Mouse (Mus musculus) thymus, postnatal 36 days (tissue): Measurements from ENCODE around the gene Cmtm8.

Experiments
- DNase-seq, 2 experiments: peaks; one replicate each; pipeline ENCODE4 v3.0.0; 2022; ENCODE audit warnings: mixed read lengths in 2 of 2

Cmtm8 gene

DNA sequence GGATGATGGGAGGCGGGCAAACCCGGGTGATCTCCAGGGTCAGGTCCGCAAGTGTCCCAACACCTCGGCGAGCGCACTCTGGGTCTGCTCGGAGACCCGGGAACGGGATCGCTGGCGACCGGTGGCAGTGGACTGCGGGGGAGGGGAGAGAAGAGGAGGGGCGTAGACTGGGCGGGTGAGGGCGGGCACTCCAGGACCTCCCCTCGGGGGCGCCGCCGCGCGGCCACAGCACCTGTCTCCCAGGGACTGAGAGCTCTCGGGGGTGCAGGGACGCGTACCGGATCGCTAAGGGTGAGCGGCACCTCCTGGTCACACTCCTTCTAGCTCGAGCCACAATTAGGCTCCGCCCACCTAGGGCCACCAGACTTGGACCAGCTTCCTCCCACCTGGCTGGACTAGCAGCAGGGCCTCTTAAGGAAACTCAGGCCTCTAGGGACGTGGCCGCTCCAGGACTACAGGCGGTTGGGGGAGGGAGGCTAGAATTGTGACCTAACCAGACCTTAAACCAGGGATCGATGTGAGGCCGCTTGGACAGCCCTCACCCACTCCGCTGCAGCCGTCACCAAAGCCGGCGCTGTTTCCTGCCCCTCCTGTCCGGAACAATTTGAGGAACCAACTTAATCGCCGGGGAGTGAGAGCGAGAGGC lies at the start of gene Cmtm8:
Gene Cmtm8, minus strand, starts transcription at position 140 of the 646 bp plus-strand sequence.
- DNase-seq, result peak; percentile 55 to 67

DNA sequence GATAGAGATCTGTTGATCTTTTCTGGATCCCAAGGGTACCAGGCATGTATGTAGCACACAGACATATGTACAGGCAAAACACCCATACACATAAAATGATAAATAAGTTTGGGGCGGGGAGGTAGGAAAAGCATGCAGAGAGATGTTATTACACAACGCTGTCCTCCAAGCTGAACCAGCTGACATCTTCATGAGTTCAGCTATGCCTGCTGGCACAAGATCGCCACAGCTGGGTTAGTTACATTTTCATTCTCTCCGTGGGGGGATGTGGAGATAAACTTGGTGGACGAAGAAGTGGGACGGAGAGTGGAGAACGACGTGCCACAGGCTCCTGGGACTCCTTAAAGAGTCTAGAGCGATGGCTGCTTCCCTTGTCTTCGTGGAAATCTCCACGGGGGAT lies 49.0 kb upstream of the Cmtm8 start:
- no peak for DNase-seq

DNA sequence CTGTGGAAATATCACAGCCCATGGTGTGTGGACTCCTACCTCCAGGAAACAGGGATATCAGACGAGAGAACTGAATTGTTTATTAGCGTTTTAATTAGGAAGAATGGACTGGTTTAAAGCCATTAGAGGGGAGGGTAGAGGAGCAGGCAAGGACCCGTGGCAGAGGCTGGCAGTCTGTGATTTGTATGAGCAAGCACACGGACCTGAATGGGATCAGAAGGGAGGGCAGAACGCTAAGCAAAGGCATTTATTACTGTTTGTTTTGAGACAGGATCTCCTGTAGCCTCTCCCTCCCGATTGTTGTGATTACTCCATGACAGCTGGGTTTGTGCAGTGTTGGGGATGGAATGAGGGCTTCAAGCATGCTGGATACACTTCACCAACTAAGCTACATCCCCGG lies 46.4 kb upstream of the Cmtm8 start:
- no peak for DNase-seq

DNA sequence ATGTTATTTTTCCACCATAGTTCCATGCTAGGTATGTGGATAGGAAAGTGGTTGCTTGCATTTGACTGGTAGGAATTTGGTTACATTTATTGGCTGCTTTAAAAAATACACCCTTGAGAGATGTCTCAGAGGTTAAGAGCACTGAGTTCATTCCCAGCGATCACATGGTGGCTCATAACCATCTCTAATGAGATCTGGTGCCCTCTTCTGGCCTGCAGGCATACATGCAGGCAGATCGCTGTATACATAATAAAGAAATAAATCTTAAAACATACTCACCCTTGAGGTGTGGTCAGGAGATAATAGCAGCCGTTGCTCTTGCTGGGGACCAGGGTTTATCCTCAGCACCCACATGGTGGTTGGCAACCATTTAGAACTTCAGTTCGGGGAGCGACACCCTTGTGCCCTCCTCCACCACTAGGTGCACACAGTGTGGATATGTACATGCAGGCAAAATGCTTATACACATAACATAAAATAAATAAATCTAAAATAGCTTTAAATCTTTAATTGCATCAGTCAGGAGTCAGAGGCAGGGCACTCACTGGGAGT lies 45.0 kb upstream of the Cmtm8 start:
- no peak for DNase-seq

DNA sequence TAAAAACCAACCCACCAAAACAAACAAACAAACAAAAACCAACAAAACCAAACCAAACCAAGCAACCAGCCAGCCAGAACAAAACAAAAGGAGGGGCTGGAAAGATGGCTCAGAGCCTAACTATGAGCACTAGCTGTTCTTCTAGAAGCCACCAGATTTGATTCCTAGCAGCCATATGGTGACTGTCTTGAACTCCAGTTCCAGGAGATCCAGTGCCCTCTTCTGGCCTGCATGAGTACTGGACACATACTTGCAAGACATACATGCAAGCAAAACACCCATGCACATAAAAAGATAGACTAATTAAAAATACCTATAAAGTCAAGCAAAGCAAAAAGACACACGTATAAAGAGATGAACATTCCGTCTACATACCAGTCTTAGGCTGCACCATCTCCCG lies 43.7 kb upstream of the Cmtm8 start:
- peak; percentile 12 to 23 for DNase-seq

DNA sequence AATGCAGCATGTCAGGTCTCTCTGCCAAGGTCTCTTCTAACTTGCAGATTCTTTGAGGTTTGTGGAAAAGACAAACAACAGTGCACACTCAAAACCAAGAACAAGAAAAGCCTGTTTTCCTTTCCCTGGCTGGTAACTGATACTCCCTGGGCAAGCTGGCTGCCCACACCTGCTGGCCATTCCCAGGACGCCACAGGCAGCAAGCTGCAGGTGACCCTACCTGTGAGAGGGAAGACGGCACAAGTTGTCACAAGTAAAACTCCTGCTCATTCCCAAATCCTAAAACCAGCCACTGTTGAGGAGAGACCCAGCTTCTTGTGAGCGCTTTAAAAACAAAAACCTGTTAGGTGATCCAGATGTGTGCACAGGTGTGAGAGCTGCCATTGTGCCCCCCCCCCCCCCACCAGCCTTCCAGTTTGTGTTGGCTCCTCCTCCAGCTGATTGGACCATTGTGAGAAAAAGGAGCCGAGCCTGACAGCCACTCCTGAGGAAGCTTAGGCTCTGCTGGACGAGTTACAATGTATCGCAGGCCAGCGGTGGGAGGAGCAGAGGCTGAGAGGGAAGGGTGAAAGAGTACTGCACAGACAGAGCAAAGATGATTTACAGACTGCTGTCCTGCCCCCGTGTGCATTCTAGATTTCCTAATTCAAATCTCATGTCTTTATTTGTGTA lies 42.2 kb upstream of the Cmtm8 start:
- no peak for DNase-seq

DNA sequence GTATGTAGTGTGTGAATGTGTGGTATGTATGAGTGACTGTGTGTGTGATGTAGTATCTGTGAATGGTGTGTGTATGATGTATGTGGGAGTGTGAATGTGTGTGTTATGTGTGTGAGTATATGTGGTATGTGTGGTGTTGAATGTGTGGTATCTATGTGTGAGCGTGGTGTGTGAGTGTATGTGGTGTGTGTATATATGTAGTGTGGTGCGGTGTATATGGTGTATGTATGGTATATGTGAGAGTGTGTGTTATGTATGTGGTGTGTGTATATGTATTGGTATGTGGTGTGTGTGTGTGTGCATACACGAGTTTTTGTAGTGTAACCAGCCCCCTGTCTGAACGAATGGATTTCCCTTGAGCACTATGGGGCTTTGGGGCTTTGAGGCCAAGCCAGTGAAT lies 41.6 kb upstream of the Cmtm8 start:
- no peak for DNase-seq

DNA sequence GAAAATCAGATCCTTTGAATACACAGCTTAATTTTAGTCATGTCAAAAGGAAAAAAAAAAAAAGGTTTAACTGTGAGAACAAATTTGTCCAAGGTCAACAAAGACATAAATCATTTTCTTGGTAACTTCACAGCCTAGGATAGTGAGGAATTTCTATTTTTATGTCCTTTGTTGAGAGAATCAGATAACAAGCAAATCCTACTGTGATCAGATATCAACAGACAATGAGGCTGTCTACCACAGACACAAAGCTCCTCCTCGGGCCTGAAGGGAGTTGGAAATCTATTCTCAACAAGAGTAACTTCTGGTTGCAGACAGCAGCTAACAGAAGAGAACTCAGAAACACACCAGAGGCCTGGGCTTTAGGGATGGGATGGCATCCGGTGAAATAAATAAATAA lies 38.0 kb upstream of the Cmtm8 start:
- no peak for DNase-seq

DNA sequence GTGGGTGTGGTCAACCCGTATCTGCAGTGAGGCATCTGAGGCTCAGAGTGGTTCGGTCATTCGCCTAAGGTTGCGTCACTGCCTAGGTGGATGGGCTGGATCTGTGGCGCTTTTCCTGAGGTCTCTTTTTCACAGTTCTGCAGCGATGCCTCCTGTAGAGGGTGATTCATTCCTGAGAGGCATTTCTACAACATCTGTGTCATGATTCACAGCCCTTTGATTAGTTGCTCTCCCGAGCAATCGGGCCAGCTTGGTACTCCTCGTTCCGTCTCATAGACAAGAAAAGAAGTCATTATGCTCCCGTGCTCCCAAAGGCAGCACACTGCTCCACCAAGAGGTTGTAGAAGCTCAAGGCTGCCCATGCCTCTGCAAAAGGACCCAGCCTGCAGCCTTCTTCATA lies 11.4 kb upstream of the Cmtm8 start:
- DNase-seq, result no peak

DNA sequence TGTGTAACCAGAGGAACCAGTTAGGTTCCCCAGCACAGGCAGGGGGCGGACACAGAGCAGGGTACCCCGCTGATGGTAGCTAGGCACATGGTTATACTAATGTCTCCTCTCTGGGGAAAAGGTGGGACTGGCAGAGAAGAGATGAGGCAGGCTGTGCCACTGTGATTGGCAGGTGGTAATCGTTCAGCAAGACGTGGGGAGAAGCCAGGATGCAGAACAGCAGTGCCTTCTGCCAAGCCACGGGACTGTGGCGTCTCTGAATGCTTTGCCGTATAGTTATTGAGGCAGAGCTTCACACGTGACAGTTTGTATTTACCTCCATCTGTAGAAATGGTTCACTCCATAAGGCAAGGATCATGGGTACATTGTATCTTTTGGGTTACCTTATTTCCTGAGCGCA lies 10.7 kb upstream of the Cmtm8 start:
- DNase-seq, result no peak

DNA sequence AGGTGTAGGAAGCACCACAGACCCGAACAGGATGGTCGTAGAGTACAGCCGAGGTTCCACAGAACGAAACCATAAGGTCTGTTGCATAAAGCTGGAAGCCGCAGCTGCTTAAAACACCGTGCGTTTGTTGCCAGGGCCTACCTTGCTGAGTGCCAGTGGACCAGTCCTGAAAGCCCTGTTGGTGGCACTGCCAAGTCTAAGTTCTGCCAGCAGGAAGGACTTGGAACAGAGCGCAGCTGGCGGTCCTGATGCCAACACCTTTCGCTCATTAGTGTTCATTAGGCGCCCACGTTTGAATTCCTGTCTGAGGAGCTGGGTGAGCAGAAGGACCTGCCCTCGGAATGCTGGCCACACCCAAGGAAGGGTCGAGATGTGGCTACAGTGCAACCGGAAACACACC lies 9.4 kb upstream of the Cmtm8 start:
- DNase-seq, result no peak

DNA sequence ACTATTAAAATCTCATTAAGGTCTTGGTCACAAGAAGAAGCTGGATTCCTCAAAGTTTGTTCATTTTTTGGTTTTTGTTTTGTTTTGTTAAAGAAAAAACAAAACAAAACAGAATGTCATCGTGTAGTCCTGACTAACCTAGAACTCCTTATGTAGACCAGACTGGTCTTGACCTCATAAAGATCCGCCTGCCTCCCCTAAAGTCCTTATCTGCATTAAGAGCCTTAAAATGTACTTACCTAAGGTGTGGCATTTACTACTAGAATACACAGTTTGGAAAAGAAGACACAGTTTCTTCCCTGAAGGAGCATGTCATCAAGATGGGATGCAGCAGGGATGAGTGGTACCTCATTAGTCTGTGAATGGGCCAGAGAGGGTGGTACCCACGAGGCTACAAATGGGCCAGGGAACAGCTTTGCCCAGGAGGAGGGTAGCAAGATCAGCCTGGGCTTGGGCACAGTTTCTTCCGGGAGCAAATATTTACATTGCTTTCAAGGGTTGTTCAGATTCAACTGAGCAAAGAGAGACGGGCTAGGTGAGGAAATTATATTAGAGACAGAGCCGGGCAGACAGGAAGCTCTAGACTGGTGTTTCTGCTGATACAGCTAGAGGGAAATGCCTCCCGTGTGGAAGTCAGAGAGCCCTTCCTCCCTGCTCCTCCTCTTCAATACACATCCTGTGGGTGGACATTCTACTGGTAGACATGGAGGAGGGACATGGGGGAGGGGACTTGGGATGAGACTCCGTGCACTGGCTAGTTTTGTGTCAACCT lies 7.6 kb upstream of the Cmtm8 start:
- no peak for DNase-seq

DNA sequence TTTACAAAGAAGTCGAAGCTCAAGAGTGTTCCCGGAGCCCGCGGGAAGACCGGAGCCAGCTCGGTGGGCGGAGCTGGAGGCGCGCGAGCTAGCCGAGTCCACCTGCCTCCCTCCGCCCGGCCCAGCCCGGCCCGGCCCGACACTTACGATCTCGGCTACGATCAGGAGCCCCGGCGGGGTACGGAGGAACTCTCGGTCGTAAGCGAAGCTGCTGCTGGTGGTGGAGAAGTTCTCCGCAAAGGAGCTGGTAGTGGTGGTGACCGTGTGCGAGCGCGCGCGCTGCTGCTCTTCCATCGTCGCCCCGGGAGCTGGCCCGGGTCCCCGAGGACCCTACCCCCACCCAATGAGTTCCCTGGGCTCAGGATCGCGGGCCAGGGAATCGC lies 331 bp downstream of the Cmtm8 start:
- DNase-seq, result peak in 1 of 2 experiments; percentile 25

DNA sequence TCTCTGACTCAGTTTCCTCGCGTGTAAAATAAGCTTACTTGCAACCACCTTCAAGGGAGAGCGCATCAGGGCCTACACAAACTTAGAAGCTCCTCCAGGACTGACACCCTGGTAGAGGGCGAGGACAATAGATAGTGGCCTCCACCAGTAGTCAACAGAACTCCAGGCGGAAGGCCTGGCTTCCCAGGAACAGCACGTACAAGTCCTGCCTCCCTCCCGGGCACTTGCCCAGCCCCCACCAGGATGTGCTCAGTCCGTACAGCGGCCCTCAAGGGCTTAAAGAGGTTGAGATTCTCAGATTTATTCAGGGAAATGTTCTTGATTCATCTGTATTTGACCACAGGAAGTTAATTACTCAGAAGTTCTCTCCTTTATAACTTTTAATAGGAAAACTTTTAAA lies 1.1 kb downstream of the Cmtm8 start:
- no peak for DNase-seq

DNA sequence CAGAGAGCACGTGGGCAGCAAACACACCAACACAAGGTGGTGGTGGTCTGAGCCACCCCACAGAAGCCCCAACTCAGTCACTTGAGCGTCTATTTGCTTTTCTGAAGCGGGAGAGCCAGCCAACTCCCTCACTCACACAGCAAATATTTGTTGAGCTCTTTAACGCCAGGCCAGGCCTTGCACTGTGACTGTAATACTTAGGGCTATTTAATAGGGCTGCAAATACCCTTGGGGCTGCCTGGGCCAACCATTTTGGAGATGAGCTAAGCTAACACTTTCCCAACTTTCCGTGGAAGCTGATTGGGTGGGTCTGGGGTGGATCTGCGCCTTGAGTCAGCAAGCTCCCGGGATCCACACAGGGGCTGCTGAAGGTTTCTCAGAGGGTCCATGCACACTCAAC lies 1.7 kb downstream of the Cmtm8 start:
- DNase-seq, result no peak

DNA sequence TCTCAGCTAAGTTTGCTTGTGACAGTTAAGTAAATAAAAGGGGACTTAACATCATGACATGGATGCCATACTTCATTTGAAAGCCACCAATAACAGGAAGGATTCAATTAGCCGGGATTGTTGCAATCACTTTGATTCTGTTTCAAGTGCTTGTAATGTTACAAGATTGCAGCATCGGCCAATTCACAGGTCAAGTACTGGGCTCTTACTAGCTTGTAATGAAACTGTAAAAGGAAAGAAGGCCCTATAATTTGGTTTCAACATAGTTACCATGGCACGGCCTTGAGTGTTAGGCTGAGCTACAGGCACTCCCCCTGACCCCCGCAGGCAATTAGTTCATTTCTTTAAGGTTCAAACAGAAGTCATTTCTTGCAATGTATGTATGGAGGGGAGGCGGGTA lies 5.1 kb downstream of the Cmtm8 start:
- no peak for DNase-seq

DNA sequence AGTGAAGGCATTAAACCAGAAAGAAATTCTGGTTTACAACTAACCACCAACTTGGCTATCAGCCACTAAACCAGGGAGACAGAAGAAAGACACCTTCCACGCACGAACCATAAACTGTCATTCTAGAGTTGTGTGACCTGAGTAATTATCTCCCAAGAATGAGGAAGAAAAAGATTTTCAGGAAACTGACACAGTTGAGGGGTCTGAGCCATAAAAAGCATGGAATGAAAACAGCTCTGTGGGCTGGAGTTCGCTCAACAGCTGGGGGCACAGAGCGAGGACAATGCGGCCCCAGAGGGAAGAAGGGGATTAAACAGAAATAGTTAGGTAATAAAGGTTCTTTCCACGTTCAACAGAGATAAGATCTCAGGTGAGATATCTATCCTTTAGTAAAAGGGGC lies 12.4 kb downstream of the Cmtm8 start:
- DNase-seq, result no peak

DNA sequence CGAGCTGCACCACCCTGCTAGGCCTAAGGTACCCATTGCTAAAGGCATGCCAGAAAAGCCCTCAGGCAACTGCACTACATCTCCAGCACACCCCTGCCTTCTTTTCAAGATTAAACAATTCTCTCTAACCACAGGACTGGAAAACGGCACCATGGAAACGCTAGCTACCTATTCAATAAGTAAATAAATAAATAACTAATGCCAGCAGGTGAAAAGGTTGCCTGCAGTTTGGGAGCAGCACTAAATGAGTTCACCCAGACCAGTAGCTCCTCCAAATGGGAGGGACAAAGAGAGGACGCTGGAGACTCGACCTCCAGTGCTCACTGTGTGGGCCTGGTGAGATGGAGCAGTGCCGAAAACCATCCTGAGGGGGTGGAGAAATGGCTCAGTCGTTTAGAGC lies 13.6 kb downstream of the Cmtm8 start:
- DNase-seq, result no peak

DNA sequence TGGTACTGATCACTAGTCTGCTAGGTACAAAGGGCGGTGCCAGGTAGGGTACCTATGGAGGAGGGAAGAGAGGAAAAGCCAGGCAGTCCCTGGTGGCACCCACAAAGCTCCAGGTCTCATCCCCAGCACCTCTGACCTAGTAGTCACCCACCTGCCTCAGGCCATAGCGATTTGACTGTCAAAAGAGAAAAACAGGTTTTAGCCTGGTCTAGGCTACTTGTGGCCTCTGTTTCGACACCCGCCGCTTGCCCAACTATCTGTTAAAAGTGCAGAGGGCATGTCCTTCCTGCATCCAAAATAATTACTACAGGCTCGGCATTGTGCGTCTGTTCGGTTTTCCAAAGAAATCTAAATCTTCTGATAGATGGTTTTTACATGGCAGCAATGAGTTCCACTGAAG lies 14.3 kb downstream of the Cmtm8 start:
- DNase-seq, result no peak

DNA sequence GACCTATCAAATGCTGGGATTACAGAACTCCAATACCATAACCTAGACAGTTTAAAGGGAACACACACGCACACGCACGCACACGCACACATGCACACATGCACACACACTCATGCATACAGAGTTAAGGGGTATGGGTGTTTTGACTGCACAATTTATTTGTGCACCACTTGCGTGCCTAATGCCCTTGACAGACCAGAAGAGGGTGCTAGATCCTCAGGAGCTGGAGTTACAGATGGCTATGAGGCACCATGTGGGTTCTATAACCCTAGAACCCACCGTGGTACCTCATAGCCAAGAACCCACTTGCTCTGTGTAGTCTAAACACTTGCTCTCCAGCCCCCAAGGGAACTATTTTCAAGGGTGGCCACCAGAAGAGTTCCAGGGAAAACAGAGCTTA lies 15.6 kb downstream of the Cmtm8 start:
- no peak for DNase-seq

DNA sequence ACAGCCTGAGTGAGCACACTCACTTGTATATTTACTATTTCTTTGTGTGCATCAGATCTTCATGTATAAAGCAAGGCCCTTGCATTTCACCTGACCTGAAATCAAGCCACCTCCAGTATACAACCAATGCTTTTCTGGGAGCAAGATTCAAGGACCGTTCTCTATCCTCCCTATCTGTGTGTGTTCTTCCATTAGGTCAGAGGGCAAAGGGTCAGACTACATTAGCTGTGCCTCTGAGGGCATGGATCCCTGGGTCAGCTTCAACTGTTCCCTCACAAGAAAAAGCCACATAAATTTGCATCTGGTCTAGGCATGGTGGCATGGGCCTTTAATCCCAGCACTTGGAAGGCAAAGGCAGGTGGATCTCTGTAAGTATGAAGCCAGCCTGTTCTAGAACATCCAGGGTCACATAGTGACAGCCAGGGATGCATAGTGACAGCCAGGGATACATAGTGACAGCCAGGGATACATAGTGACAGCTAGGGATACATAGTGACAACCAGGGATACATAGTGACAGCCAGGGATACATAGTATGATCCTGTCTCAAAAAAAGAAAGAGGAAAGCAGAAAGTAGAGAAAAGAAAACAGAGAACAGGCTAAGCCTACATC lies 16.6 kb downstream of the Cmtm8 start:
- DNase-seq, result no peak

DNA sequence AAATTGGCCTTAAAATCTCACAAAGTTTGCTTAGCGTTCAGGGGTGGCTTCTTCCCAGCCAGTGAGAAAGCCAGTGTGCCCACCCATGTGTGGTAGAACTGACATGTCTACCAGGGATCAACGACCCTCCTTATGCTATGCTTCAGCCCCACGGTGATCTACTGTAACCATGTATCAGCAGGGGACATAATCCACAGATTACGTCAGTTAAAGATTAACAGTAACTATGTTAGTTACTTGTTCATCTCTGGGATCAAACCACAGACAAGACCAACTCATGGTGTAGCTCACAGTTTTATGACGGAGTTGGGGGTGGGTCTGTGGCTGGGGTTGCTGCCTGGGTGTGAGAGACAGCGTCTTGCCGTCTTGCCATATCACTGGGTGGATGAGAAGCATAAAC lies 19.8 kb downstream of the Cmtm8 start:
- DNase-seq, result no peak

DNA sequence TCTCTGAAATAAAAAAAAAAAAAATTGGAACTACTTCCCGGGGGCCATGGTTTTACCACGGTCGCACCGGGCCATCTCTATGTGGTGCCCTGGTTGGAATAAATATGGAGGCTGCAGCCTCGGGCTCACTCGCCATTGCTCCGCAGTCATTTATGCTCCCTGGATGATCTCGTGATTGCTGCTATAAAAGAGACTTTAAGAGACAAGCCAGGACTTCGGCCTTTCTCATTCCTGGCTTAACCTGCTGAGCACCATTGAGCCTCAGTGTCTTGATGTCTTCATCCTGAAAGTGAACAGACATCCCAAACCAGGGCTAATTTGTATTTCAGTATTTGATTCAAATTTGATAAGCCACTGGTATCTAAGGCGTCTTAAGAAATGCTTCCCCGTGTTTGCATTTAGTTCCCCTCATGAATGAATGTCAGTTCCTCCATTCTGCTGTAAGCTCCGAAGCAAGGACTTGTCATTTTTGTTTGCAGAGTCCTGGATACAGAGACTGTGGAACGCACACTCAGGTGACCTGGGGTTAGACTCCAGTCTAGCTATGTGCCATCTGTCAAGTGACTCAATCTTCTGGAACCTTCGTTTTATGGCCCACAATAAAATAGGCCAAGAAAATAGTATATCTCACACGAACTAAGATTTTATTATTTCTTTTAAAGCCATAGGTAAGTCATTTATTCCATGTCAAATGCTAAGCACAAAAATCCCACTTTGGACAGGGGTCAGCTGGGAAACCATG lies 22.2 kb downstream of the Cmtm8 start:
- DNase-seq, result no peak
